Mouse (Mus musculus) urinary bladder, postnatal 25 days (tissue): ENCODE data around the gene Glp2r.

Experiments used
- DNase-seq: peaks from one replicate; pipeline ENCODE4 v3.0.0; 2022; ENCODE audit warnings: low spot score

Gene Glp2r

GRCm38 (mm10) chr11:67771053-67771452 is at the start of gene Glp2r:
Gene Glp2r, minus strand, starts transcription at chr11:67771153.
- DNase-seq: no peak

DNA sequence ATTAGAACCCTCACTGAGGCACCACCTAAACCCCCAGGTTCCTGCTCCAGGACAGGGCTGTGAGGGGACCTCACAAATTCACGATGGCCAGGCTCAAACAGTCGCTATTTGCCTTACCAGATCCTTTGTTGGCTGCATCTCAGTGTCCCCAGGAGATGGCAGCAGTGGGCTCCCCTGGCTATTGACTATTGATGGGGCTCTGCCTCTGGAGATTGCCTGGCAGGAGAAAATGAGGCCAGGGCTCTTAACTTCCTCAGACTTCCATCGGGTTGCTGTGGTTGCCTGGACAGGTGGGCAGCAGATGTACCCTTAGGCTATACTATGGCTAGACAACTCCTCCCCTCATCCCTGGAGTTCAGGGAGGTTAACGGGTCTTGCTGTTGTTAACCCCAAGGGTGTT is 49.3 kb upstream of the Glp2r start:
- DNase-seq: peak; percentile 26

GRCm38 (mm10) chr11:67819604-67820003 is 48.7 kb upstream of the Glp2r start:
- DNase-seq: peak; percentile 11

- no peak for DNase-seq
These were observed 40.6 kb upstream of the Glp2r start for GRCm38 (mm10) chr11:67811535-67811934.

DNA sequence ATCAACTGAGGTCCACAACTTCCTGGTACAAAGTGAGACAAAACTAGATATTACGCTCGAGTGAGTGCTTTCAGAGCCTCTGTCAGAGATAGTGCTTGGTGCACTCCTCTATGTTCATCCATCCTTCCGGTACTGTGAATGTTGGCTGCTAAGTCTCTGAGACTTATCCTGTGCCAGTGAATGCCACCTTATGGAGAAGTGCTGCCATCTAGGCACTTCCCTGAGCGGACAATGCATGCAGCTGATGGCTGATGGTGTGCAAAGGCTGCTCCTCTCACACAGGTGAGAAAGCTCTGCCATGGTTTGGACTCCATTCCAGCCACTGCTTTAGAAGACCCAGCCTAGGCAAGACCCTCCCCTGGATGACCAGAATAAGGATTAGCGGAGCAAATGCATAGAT is 37.1 kb upstream of the Glp2r start:
- DNase-seq: no peak

GRCm38 (mm10) chr11:67806832-67807597 is 36.1 kb upstream of the Glp2r start:
- DNase-seq: no peak

- DNase-seq: no peak
These were observed 34.6 kb upstream of the Glp2r start for GRCm38 (mm10) chr11:67805538-67805937.

DNA sequence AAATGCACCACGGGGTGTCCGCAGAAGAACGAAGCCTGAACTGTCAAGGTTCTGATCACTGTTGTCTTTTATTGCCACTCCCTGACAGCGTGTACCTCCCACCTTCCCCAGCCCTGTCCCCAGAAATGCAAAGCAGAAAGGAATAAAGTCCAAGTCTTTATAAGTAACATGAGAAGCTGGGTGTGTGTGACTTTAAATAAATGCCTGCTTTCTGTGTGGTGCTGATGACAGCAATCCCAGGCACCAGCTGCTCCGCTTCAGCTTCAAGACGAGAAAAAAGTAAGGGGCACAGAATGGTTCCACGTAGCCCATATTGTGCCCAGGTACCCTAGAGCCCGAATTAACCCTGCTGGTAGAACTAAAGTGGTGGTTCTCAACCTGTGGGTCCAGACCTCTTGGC is 30.2 kb upstream of the Glp2r start:
- no peak for DNase-seq

DNA sequence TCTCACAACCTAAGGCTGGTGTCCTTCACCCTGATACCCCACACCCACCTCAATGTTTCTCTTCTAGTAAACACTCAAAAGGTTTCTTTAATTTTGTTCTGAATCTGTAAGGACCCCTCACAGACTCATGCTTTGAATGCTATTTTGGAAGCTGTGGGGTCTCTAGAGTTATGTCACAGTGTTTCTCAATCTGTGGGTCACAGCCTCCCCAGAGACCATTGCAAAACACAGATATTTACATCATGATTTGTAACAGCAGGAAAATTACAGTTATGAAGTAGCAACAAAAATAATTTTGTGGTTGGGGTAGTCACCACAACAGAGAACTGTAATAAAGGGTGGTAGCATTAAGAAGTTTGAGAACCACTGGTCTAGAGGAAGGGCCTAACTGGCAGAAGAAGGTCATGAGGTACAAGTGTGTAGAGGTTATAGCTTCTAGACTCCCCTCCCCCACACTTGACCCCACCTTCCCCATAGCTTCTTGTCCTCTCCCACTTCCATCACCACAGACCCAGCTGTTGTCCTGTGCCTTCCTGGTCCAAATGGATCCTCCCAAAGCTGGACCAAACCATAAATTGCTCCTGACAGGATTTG is 29.3 kb upstream of the Glp2r start:
- DNase-seq: no peak

GRCm38 (mm10) chr11:67797931-67798330 is 27.0 kb upstream of the Glp2r start, which contains the start of gene Dhrs7c:
Gene Dhrs7c, plus strand, starts transcription at chr11:67798187.
- DNase-seq: no peak

GRCm38 (mm10) chr11:67790182-67790581 is 19.2 kb upstream of the Glp2r start:
- DNase-seq: no peak

GRCm38 (mm10) chr11:67774379-67774778 is 3.4 kb upstream of the Glp2r start, which contains the start of gene Gsg1l2:
Gene Gsg1l2, plus strand, starts transcription at chr11:67774608.
- DNase-seq: no peak

- peak; percentile 28 for DNase-seq
These were observed 1.6 kb upstream of the Glp2r start for GRCm38 (mm10) chr11:67772577-67772976.

DNA sequence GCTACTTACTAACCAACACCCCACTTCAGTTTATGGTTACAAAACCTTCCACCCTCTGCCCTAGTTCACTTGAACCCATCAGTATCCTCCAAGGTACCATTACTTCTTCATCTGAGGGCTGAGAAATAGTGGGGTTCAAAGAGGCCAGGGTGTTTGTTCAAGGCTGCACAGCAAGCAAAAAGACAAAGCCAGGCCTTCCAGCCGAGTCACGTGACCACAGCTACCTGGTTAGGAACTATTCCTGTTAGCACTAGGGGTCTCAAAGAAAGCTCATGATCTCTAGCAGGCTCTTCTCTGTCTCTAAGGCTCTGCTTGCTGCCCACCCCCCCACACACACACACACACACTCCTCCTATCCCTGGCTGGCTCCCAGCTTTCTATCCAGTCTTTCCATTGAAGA is 738 bp upstream of the Glp2r start:
- DNase-seq: no peak

GRCm38 (mm10) chr11:67757373-67758167 is 13.4 kb downstream of the Glp2r start:
- no peak for DNase-seq

- no peak for DNase-seq
These were observed 14.7 kb downstream of the Glp2r start for GRCm38 (mm10) chr11:67756287-67756686.

DNA sequence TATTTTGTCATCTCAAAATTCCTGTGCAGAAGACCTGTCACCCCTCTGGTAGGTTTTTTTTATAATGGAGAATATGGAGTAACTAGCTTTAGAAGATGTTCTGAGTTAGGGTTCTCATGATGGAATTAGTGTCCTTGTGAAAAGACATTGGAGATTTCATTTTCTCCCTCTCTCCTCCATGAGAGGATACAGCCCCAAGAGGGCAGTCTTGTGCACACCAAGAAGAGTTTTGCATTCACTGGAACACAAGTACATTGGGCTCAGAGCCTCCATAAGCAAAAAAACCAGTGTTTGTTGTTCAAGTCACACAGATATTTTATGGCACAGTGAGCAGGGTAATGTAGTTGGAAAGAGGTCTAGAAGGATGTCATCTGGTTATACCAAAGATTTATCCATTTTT is 29.4 kb downstream of the Glp2r start:
- DNase-seq: no peak

DNA sequence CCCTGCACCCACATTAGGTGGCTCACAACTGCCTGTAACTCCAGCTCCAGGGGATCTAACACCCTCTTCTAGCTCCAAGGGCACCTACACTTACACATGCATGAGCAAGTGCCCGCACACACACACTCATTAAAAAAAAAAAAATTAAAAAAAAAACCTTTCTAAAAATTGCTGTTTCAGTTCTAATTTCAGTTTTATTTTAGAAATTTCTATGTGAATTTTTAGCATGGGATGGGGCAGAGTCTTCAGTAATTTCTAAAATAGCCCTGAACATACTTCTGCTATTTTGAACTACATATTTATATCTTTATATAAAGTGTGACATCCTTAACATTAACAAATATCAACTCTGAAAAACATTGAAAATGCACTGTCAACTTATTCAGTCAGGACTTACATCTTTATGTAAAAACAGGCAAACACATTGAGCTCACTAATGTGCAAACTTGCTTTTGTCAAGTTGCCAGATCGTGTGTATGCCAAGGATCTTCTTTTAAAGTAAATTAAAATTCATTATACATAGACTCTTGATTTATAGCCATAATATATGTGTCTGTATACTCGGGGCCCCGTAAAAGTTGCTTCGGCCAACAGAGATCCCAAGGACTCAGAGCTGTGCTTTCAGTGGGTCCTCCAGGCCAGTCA is 32.0 kb downstream of the Glp2r start:
- DNase-seq: no peak

DNA sequence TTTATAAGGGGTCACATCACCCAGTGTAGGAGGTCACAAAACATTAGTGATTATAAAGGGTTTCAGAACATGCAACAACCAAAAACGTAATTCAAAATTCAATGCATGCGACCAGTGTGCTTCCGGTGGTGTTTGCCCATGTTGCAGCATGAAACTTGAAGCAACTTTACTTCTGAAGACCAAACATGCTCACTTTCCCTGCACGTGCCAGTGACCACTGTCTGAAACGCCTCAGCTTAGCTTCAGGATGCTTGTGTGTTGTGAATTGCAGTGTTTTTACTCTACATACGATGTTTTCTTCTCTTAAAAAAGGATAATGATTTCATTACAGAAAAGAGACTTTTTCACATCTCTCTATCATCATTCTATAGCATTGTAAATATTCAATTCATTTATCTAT is 32.6 kb downstream of the Glp2r start:
- no peak for DNase-seq

DNA sequence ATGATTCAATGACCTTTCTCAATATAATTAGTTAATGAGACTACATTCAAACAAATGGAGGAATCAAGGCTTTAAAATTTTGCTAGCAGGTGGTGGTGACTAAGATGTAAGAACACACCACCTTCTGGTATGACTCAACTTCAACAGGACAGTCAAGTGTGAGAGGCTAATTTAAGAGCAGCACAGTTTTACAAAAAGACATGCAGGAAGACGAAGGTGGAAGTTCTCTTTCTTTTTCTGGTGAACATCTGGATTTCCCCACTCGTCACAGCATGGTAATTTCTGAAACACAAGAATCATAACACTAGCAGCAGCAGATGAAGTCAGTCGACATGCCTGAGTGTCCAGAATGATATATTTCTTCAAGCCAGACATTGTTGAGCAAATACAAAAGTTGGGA is 36.4 kb downstream of the Glp2r start:
- no peak for DNase-seq

- DNase-seq: no peak
These were observed 37.2 kb downstream of the Glp2r start for GRCm38 (mm10) chr11:67733726-67734125.

GRCm38 (mm10) chr11:67731056-67731455 is 39.9 kb downstream of the Glp2r start:
- DNase-seq: no peak
